Mouse (Mus musculus): ENCODE data around the gene Npcd. TPM values are rescaled to one million over a fixed set of nuclear protein-coding genes. Genes with fewer than 3 reads are reported as not detected.

Npcd gene
- total RNA-seq, 2 experiments from 2014 or later = 9.7 to 19.7 TPM

DNA sequence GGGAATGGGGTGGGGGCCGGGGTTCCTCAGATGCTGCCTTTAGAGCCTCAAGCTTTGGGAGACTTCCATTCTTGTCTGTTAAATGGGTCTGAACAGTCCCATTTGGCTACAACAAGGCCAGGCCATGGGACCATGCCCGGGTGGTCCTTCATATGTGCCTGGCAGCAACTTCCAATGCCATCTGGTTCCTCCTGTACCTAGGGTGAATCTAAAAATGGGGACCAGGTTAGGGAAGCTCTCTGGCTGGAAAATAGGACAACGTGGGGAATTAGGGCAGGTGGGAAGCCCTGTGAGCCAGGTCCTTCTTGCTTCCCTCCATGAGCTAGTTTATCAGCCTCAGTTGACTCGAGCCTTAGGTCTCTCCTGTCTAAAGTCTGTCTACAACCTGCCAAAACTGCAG lies 23.0 kb downstream of the Npcd start:
- DNase-seq (ENCODE audit: extremely low spot score in 1 of 2, low spot score in 2 of 2) = no peak
- Histone ChIP-seq H3K27ac (no peak overlapping the region), H3K4me3 (no peak overlapping the region)
- intact Hi-C loops (cut with DNase I) = no loop called here
- no peak for TF ChIP-seq CTCF (IDR thresholded peaks at IDR 0.05)

DNA sequence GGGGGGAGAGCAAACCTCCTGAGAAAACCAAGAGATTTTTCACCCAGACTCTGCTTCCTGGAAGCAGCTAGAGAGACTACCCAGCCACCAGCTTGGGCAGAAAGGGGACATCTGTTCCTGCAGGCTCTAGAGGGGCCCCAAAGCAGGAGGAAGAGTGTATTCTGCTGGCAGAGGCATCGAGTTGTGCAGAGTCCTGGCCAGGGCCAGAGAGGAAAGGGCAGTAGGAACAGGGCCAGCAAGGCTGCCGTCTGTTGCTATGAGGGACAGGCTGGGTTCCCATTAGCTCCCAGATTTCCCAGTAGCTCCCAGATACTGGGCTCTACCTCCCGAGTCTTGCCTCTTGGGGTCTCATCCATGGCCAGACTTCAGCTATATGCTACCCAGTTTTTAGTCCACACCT lies 24.0 kb downstream of the Npcd start:
- no peak overlapping the region for H3K4me3 ChIP-seq
- DNase-seq (ENCODE audit: extremely low spot score in 1 of 2, low spot score in 2 of 2) = no peak
- TF ChIP-seq CTCF (IDR thresholded peaks at IDR 0.05) = no peak
- no peak overlapping the region for H3K27ac ChIP-seq
- intact Hi-C loops (cut with DNase I) = no loop called here

DNA sequence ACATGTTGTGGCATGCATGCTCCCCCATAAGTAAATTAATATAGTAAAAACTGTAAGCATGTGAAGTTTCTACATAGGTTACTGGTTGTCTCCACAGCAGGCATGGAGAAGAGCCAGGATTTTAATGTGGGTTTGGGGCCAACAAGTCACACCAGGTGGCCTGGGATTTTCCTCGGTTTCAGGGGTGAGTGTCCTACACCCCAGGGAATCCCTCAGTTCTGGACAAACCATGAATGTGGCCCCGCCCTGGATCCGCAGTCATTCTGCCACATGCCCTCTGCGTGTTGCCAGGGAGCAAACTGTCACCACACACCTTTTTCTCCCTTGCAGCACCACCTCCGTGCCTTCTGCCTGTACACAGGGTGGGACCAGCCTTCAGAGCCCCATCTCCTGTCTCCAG lies 25.4 kb downstream of the Npcd start:
- Histone ChIP-seq H3K27ac (no peak overlapping the region), H3K4me3 (no peak overlapping the region)
- intact Hi-C loops (cut with DNase I) = no loop called here
- DNase-seq (ENCODE audit: extremely low spot score in 1 of 2, low spot score in 2 of 2) = no peak
- no peak for TF ChIP-seq CTCF (IDR thresholded peaks at IDR 0.05)

DNA sequence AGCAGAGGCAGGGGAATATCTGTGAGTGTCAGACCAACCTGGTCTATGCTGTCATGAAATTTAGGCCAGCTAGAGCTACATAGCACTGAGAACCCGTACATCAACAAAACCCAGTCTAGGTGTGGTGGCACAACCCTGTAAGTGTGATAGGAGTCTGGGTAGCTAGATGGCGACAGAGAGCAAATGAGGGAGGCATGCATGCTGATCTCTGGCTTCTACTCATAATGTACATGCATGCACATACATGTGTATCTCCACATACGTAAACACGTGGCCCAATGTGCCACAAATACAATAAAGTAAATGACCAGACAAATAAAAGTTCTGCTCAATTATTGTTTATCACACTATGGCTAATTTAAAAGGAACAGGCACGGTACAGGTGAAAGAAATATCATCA lies 25.9 kb downstream of the Npcd start:
- Histone ChIP-seq H3K27ac (no peak overlapping the region), H3K4me3 (no peak overlapping the region)
- peak in 1 of 2 experiments; percentile 61 for DNase-seq (ENCODE audit: extremely low spot score in 1 of 2, low spot score in 2 of 2)
- TF ChIP-seq CTCF (IDR thresholded peaks at IDR 0.05) = peak; percentile 78
- intact Hi-C loops (cut with DNase I) = no loop called here

DNA sequence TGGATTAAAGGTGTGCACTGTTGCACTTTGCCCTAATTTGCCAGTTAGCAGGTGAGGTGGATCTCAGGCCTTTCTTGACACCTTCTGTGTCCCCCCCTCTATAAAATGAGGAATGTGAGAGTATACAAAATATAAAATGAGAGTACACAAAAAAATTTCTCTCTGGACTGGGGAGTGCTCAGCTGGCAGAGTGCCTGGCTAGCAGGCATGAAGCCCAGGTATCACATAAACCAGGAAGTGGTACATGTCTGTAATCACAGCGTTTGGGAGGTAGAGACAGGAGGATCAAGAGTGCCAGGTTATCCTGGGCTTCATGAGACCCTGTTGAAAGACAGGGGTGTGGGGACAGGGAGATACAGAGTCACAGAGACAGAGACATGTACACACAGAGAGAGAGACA lies 27.0 kb downstream of the Npcd start:
- no peak overlapping the region for H3K27ac ChIP-seq
- DNase-seq (ENCODE audit: extremely low spot score in 1 of 2, low spot score in 2 of 2) = no peak
- TF ChIP-seq CTCF (IDR thresholded peaks at IDR 0.05) = no peak
- H3K4me3 ChIP-seq = no peak overlapping the region
- intact Hi-C loops (cut with DNase I) = no loop called here

DNA sequence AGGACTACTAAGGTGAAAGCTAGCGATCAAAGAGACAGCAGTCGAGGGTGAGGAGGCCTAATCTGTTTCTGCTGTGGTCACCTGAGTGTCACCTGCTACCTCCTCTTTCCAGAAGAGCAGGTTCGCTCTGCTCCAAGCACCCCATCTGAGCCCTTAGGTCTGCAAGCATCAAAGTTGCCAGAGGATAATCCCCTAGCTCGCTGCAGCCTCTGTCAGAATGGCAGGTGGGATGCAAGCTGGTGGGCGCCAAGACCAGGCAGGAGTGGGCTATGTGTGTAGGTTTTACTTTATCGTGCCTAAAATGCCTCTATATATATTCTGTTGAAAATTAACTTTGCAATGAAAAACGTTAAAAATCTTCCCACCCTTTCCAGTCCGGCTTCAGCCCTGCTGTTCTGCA lies 28.8 kb downstream of the Npcd start:
- DNase-seq (ENCODE audit: extremely low spot score in 1 of 2, low spot score in 2 of 2) = no peak
- no peak for TF ChIP-seq CTCF (IDR thresholded peaks at IDR 0.05)
- H3K4me3 ChIP-seq = peak overlapping the region; percentile 70; the same call in 1 of the 2 replicates
- H3K27ac ChIP-seq = peak overlapping the region; percentile 83
- intact Hi-C loops (cut with DNase I) = no loop called here

DNA sequence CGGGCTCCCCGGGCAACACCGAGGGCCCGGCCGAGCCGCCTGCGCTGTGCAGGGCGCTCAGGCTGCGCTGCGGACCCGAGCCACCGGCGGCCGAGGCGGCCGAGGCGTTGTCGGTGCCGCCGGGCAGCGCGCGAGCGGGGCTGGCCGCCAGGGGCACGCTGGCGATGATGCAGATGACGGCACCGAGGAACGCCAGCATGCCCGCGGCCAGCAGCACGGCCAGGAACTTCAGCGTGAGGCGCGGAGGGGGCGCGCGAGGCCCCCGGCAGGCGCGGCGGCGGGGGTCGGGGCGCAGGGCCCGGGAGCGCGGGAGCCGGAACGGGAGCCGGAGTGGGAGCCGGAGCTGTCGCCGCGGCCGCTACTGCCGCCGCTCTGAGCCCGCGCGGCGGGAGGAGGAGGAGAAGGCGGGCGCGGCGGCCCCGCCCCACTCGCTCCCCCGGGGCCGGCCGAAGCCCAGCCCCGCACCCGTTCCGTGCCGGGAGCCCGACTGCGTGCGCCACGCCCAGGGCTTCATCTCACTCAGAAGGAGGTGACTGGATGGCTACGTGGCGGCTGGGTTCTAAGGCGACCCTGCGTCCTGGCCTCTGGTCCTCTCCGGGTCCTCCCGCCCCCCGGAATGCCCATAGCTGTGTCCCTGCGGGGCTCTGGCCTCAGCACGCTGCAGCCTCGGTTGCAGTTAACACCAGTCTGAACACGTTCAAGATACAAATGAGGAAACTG lies 29.5 kb downstream of the Npcd start, which contains the start of gene Nptxr:
TSS of gene Nptxr (minus strand) at position 415 of the 720 bp plus-strand sequence.
- intact Hi-C loops (cut with DNase I) = no loop called here
- peak; percentile 74 to 81 for DNase-seq (ENCODE audit: extremely low spot score in 1 of 2, low spot score in 2 of 2)
- H3K4me3 ChIP-seq = peak within 1 kb of the TSS; percentile 70
- no peak; the same call in 1 of the 2 replicates for TF ChIP-seq CTCF (IDR thresholded peaks at IDR 0.05)
- peak within 1 kb of the TSS; percentile 83 for H3K27ac ChIP-seq

DNA sequence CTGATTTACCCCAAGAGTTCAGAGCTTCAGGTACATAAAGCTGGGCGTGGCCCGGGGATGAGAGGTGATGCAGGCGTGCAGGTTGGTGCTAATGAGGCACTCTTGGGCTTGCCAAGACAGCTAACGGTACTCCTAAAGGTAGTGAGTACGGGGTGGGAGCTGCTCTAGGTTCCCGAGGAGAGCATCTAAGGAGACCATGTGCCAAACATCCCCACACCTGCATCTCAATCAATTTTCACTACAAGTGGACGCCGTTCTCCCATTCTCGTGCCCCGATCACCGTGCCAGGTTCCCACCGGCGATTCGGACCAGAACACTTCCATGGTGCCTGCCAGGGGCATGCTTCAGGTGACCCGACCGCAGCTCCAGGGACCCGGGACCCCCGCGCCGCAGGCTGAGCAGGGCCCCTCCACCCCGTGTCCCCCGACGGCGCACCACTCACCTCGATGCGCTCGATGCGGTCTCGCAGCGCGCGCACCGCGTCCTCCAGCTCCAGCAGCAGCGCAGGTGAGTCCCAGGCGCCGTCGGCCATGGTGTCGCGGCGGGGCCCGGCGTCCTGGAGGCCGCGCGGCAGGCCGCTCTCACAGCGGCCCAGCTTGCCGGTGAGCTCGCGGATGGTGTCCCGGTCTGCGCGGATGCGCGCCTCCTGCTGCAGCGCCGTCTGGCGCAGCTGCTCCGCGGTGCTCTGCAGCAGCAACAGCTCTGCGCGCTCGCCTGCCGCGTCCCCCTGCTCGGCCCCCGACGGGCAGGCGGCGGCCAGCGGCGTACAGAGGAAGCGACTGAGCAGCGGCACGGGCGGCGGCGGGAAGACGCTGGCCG lies 30.3 kb downstream of the Npcd start:
- TF ChIP-seq CTCF (IDR thresholded peaks at IDR 0.05) = no peak
- no peak for DNase-seq (ENCODE audit: extremely low spot score in 1 of 2, low spot score in 2 of 2)
- peak overlapping the region; percentile 83 for H3K27ac ChIP-seq
- intact Hi-C loops (cut with DNase I) = no loop called here
- H3K4me3 ChIP-seq = peak overlapping the region; percentile 70

DNA sequence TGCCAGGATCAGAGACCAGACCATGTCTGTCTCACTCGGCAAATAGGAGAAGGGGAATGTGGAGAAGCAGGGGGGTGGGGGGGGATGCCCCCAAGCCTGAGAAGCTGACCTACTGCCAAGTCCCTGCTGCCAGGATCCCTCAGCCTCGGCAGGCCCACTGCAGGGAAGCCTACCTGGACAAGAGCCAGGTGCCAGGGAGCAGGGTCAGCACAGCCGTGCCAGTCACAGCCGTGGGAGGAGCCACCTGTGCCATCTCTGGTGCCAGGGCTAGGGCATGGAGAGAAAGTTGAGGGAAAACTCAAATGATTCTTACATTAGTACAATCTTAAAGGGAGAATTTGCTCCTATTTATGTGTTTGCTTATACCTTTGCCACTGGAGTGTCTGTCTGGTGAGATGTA lies 31.7 kb downstream of the Npcd start:
- peak overlapping the region; percentile 50 for H3K4me3 ChIP-seq
- H3K27ac ChIP-seq = peak overlapping the region; percentile 76
- intact Hi-C loops (cut with DNase I) = no loop called here
- no peak for DNase-seq (ENCODE audit: extremely low spot score in 1 of 2, low spot score in 2 of 2)
- no peak for TF ChIP-seq CTCF (IDR thresholded peaks at IDR 0.05)

DNA sequence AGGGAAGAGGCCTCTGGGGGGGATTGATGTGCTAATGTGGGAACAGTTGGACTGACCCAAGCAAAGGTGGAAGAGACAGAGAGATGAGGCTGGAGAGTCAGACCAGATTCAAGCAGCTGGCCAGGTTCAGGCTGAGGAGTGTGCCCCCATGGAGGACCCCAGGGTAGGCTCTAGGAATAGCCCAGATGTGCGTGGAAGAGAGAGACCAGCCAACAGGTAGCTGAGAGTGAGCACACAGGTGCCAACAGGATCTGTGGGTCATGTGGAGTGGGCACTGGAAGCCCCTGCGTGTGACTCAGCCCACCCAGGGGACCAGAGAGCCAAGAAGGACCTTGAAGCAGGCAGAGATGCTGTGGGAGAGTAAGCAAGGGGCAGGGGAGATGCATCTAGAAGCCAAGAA lies 32.4 kb downstream of the Npcd start:
- intact Hi-C loops (cut with DNase I) = no loop called here
- no peak for DNase-seq (ENCODE audit: extremely low spot score in 1 of 2, low spot score in 2 of 2)
- TF ChIP-seq CTCF (IDR thresholded peaks at IDR 0.05) = no peak
- peak overlapping the region; percentile 76 for H3K27ac ChIP-seq
- peak overlapping the region; percentile 50 for H3K4me3 ChIP-seq

DNA sequence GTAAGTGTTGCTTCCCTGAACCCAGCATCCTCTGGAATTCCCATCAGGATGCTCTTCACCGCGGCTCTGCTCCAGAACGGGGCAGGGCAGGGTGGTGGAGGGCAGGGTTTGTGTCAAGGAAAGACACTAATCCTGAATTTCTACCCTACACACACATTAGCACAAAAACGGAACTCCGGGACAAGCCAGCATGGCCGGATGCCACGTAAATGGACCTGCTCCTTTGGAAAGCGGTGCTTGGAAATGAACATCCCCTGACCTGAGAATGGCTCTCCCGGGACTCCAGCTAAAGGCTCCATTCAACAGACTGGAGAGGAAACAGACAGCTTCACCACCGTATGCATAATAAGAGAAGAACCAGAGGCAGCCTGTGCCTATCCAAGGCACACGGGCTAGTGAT lies 33.3 kb downstream of the Npcd start:
- DNase-seq (ENCODE audit: extremely low spot score in 1 of 2, low spot score in 2 of 2) = no peak
- H3K27ac ChIP-seq = peak overlapping the region; percentile 70
- TF ChIP-seq CTCF (IDR thresholded peaks at IDR 0.05) = no peak
- H3K4me3 ChIP-seq = peak overlapping the region; percentile 37
- intact Hi-C loops (cut with DNase I) = no loop called here

DNA sequence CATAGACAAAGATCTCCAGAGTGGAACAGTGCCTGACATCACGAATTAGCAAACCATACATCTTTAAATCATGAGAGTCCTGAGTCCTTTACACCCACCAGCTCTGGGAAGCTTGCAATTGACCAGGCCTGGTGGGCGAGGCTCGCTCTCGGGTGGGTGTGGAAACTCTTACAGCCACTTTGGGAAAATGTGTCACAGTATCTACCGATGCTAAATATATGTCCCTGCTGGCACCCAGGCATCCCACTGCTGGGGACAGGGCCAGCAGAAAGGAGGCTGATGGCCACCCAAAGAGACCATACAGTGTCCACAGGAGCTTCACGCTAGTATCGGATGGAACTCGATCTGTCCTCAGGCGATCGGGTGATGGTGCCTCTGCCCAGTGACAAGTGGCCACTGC lies 35.4 kb downstream of the Npcd start:
- peak overlapping the region; percentile 23; the same call in 1 of the 2 replicates for H3K4me3 ChIP-seq
- peak in 1 of 2 experiments; percentile 63 for DNase-seq (ENCODE audit: extremely low spot score in 1 of 2, low spot score in 2 of 2)
- TF ChIP-seq CTCF (IDR thresholded peaks at IDR 0.05) = no peak
- H3K27ac ChIP-seq = peak overlapping the region; percentile 83
- intact Hi-C loops (cut with DNase I) = loop anchor here (1.0 kb wide), 1 partner anchor 33 kb away; no protein-coding TSS in a partner anchor
